Mouse (Mus musculus) myocyte (in vitro differentiated cells): Measurements from ENCODE around the gene Stpg2. TPM values are rescaled to one million over a fixed set of nuclear protein-coding genes. Genes with fewer than 3 reads are reported as not detected.

ENCODE experiments used
- H3K27me3 ChIP-seq: one replicate; pipeline ENCODE4 v1.6.1; 2011; ENCODE audit not compliant: control insufficient read depth, insufficient read depth, insufficient read length
- H3K36me3 ChIP-seq: one replicate; pipeline ENCODE4 v1.6.1; 2011; ENCODE audit not compliant: control insufficient read depth, insufficient read depth
- H3K4me2 ChIP-seq: one replicate; pipeline ENCODE4 v1.6.1; 2011; ENCODE audit warnings: low read depth, control low read depth
- H3K4me3 ChIP-seq: one replicate; pipeline ENCODE4 v1.5.1; 2011; ENCODE audit warnings: mild to moderate bottlenecking, control low read depth, moderate library complexity
- H3K79me2 ChIP-seq: one replicate; pipeline ENCODE4 v1.6.1; 2011; ENCODE audit not compliant: control insufficient read depth, insufficient read depth
- H3ac ChIP-seq: one replicate; pipeline ENCODE4 v1.6.1; 2011; ENCODE audit not compliant: control insufficient read depth, insufficient read length
- CEBPB ChIP-seq: IDR thresholded peaks from 2 replicates; pipeline ENCODE4 v1.6.1; 2011; ENCODE audit warnings: mild to moderate bottlenecking, moderate library complexity; ENCODE audit not compliant: poor library complexity, insufficient read depth, severe bottlenecking
- E2F4 ChIP-seq: IDR thresholded peaks from one replicate; pipeline ENCODE4 v1.6.1; 2011; ENCODE audit warnings: mild to moderate bottlenecking, control low read depth, moderate library complexity; ENCODE audit not compliant: insufficient read depth
- MAX ChIP-seq: IDR thresholded peaks from one replicate; pipeline ENCODE4 v1.6.1; 2011; ENCODE audit warnings: low read depth, mild to moderate bottlenecking, control low read depth
- MYOD1 ChIP-seq, 3 experiments: IDR thresholded peaks; one replicate each; pipeline ENCODE4 v1.6.1; 2011; ENCODE audit warnings: control low read depth in 2 of 3, low read depth in 2 of 3, mild to moderate bottlenecking in 2 of 3, moderate library complexity in 1 of 3; ENCODE audit not compliant: insufficient read length in 2 of 3, control insufficient read depth in 1 of 3
- MYOG ChIP-seq, 3 experiments: IDR thresholded peaks; one replicate each; pipeline ENCODE4 v1.6.1; 2011; ENCODE audit warnings: control low read depth in 2 of 3, low read depth in 2 of 3, mild to moderate bottlenecking in 2 of 3; ENCODE audit not compliant: insufficient read length in 2 of 3, control insufficient read depth in 1 of 3, insufficient read depth in 1 of 3
- POLR2A ChIP-seq: IDR thresholded peaks from one replicate; pipeline ENCODE4 v1.6.1; 2011; ENCODE audit warnings: low read depth, mild to moderate bottlenecking, control low read depth, moderate library complexity; ENCODE audit not compliant: insufficient read length
- POLR2AphosphoS2 ChIP-seq: IDR thresholded peaks from one replicate; pipeline ENCODE4 v1.6.1; 2011; ENCODE audit warnings: low read depth, control low read depth; ENCODE audit not compliant: insufficient read length
- REST ChIP-seq: IDR thresholded peaks from one replicate; pipeline ENCODE4 v1.6.1; 2011; ENCODE audit warnings: mild to moderate bottlenecking, control low read depth, moderate library complexity; ENCODE audit not compliant: insufficient read depth, insufficient read length
- SRF ChIP-seq: IDR thresholded peaks from one replicate; pipeline ENCODE4 v1.6.1; 2011; ENCODE audit warnings: low read depth; ENCODE audit not compliant: control insufficient read depth, insufficient read length
- TCF12 ChIP-seq: IDR thresholded peaks from one replicate; pipeline ENCODE4 v1.6.1; 2011; ENCODE audit warnings: mild to moderate bottlenecking, control low read depth; ENCODE audit not compliant: poor library complexity, insufficient read depth, severe bottlenecking
- TCF3 ChIP-seq: IDR thresholded peaks from one replicate; pipeline ENCODE4 v1.6.1; 2011; ENCODE audit warnings: low read depth, control low read depth; ENCODE audit not compliant: insufficient read length
- USF1 ChIP-seq: IDR thresholded peaks from one replicate; pipeline ENCODE4 v1.6.1; 2011; ENCODE audit warnings: low read depth, mild to moderate bottlenecking, control low read depth, moderate library complexity
- polyA plus RNA-seq: library from polyadenylated mRNA; unstranded; fragments of >200 nt; fragmentation: generic; extraction: Trizol; gene quantifications from one replicate; pipeline ENCODE4 v1.2.1, GENCODE M21; 2012; ENCODE audit warnings: missing spikeins

Stpg2 gene
- polyA plus RNA-seq, 1 experiment = not detected

GRCm38 (mm10) chr3:139176936-139177335 is 28.6 kb upstream of the Stpg2 start:
- Histone ChIP-seq H3K4me3 (no peak overlapping the region), H3ac (no peak overlapping the region), H3K79me2 (no peaks in the 10 kb centered on the region), H3K4me2 (no peak overlapping the region), H3K27me3 (no peaks in the 10 kb centered on the region), H3K36me3 (no peaks in the 10 kb centered on the region)
- no peak for TF ChIP-seq SRF
- TF ChIP-seq TCF12 = no peak
- no peak for TF ChIP-seq POLR2A
- TF ChIP-seq E2F4 = no peak
- TF ChIP-seq MYOD1 (IDR thresholded peaks at IDR 0.05; ENCODE audit: control insufficient read depth in 1 of 3, insufficient read length in 2 of 3, low read depth in 2 of 3) = no peak
- no peak for TF ChIP-seq POLR2AphosphoS2
- no peak for TF ChIP-seq REST
- TF ChIP-seq MAX = no peak
- no peak for TF ChIP-seq CEBPB
- no peak for TF ChIP-seq USF1
- TF ChIP-seq MYOG (IDR thresholded peaks at IDR 0.05; ENCODE audit: control insufficient read depth in 1 of 3, insufficient read depth in 1 of 3, insufficient read length in 2 of 3, low read depth in 2 of 3) = no peak
- TF ChIP-seq TCF3 = no peak

DNA sequence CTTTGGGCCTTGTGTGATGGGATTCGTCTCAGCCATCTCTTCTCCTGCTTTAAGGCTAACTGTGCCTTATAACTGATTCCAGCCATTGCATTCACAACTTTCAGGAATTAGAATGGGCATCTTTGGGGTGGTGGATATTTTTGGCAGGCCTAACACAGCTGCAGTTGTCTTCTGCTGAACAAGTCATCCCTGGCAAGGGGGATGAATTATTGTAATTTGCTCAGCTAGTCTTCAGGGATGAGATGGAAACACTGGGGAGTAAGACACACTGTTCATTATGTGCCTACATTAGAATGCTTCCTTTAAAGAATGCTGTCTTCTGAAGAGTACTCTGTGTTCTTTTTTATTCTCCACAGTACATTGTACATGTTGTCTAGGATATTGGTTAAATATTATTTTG is 14.0 kb upstream of the Stpg2 start:
- TF ChIP-seq POLR2A (no peak), POLR2AphosphoS2 (no peak), MYOD1 (IDR thresholded peaks at IDR 0.05; ENCODE audit: control insufficient read depth in 1 of 3, insufficient read length in 2 of 3, low read depth in 2 of 3) (no peak), SRF (no peak), REST (no peak), E2F4 (no peak)
- no peak overlapping the region for H3ac ChIP-seq
- H3K79me2 ChIP-seq = no peaks in the 10 kb centered on the region
- H3K36me3 ChIP-seq = no peaks in the 10 kb centered on the region
- H3K4me3 ChIP-seq = no peak overlapping the region
- H3K27me3 ChIP-seq = no peaks in the 10 kb centered on the region
- no peak overlapping the region for H3K4me2 ChIP-seq

- Histone ChIP-seq H3K27me3 (no peaks in the 10 kb centered on the region), H3K79me2 (no peaks in the 10 kb centered on the region), H3K36me3 (no peaks in the 10 kb centered on the region), H3K4me2 (no peak overlapping the region), H3K4me3 (no peak overlapping the region), H3ac (no peak overlapping the region)
- TF ChIP-seq MYOG (IDR thresholded peaks at IDR 0.05; ENCODE audit: control insufficient read depth in 1 of 3, insufficient read depth in 1 of 3, insufficient read length in 2 of 3, low read depth in 2 of 3) (no peak), POLR2A (no peak), CEBPB (no peak), POLR2AphosphoS2 (no peak), TCF12 (no peak), E2F4 (no peak), TCF3 (no peak), MYOD1 (IDR thresholded peaks at IDR 0.05; ENCODE audit: control insufficient read depth in 1 of 3, insufficient read length in 2 of 3, low read depth in 2 of 3) (no peak), MAX (no peak), SRF (no peak), REST (no peak), USF1 (no peak)
Measured at GRCm38 (mm10) chr3:139193917-139194316, 11.6 kb upstream of the Stpg2 start.

GRCm38 (mm10) chr3:139198412-139198811 is 7.1 kb upstream of the Stpg2 start:
- Histone ChIP-seq H3K36me3 (no peaks in the 10 kb centered on the region), H3ac (no peak overlapping the region), H3K79me2 (no peaks in the 10 kb centered on the region), H3K4me3 (no peak overlapping the region), H3K27me3 (no peaks in the 10 kb centered on the region), H3K4me2 (no peak overlapping the region)
- TF ChIP-seq MYOD1 (IDR thresholded peaks at IDR 0.05; ENCODE audit: control insufficient read depth in 1 of 3, insufficient read length in 2 of 3, low read depth in 2 of 3) (no peak), TCF3 (no peak), USF1 (no peak), REST (no peak), POLR2AphosphoS2 (no peak)

DNA sequence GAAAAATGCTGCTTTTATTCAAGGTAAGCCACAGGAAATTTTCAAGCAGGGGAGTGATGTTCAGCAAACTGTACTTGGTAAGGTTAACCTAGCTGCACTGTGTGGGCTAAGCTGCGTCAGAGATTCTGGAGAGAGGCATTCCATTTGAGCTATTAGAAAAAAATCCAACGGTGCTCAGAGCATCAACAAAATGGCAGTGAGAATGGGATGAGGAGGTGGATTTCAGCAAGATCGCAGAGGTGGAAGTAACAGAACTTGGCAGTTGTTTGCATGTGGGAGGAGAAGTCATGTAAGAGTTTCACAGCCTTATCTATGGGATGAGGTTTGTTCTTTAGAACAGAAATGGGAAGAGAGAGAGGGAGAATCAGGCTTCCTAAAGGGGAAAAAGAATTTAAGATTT is 5.2 kb upstream of the Stpg2 start:
- H3ac ChIP-seq = no peak overlapping the region
- H3K4me3 ChIP-seq = no peak overlapping the region
- TF ChIP-seq MYOG (IDR thresholded peaks at IDR 0.05; ENCODE audit: control insufficient read depth in 1 of 3, insufficient read depth in 1 of 3, insufficient read length in 2 of 3, low read depth in 2 of 3) = no peak
- no peak for TF ChIP-seq USF1
- no peak for TF ChIP-seq MYOD1 (IDR thresholded peaks at IDR 0.05; ENCODE audit: control insufficient read depth in 1 of 3, insufficient read length in 2 of 3, low read depth in 2 of 3)
- TF ChIP-seq POLR2AphosphoS2 = no peak
- TF ChIP-seq SRF = no peak
- no peak for TF ChIP-seq E2F4
- no peaks in the 10 kb centered on the region for H3K36me3 ChIP-seq
- no peaks in the 10 kb centered on the region for H3K79me2 ChIP-seq
- no peaks in the 10 kb centered on the region for H3K27me3 ChIP-seq
- no peak overlapping the region for H3K4me2 ChIP-seq

GRCm38 (mm10) chr3:139216945-139217344 is 11.5 kb downstream of the Stpg2 start:
- Histone ChIP-seq H3K4me2 (no peak overlapping the region), H3K79me2 (no peaks in the 10 kb centered on the region), H3K36me3 (no peaks in the 10 kb centered on the region), H3K4me3 (no peak overlapping the region), H3ac (no peak overlapping the region), H3K27me3 (no peaks in the 10 kb centered on the region)
- no peak for TF ChIP-seq REST
- TF ChIP-seq TCF12 = no peak
- TF ChIP-seq MYOD1 (IDR thresholded peaks at IDR 0.05; ENCODE audit: control insufficient read depth in 1 of 3, insufficient read length in 2 of 3, low read depth in 2 of 3) = no peak
- no peak for TF ChIP-seq MAX
- no peak for TF ChIP-seq POLR2A
- TF ChIP-seq MYOG (IDR thresholded peaks at IDR 0.05; ENCODE audit: control insufficient read depth in 1 of 3, insufficient read depth in 1 of 3, insufficient read length in 2 of 3, low read depth in 2 of 3) = no peak
- TF ChIP-seq SRF = no peak
- TF ChIP-seq CEBPB = no peak
